Mouse (Mus musculus) inflammation-experienced regulatory T-cells, adult 6 months (primary cell): Measurements from ENCODE around the gene Defa23. TPM values are rescaled to one million over a fixed set of nuclear protein-coding genes. Genes with fewer than 3 reads are reported as not detected.
"Not testable (repeated sequence)": the region's sequence is repeated elsewhere in the genome, so short reads cannot be mapped to it uniquely, and the experiment has no call there.

ENCODE experiments used
- ATAC-seq: one replicate; pipeline ENCODE4 v1.8.0; 2017
- polyA plus RNA-seq, 3 experiments: library from polyadenylated mRNA; unstranded; fragments of 100-300 nt; shearing (Covaris generic); gene quantifications; one replicate each; pipeline ENCODE4 v1.2.1; 2017

Gene Defa23
- polyA plus RNA-seq: not detected

DNA sequence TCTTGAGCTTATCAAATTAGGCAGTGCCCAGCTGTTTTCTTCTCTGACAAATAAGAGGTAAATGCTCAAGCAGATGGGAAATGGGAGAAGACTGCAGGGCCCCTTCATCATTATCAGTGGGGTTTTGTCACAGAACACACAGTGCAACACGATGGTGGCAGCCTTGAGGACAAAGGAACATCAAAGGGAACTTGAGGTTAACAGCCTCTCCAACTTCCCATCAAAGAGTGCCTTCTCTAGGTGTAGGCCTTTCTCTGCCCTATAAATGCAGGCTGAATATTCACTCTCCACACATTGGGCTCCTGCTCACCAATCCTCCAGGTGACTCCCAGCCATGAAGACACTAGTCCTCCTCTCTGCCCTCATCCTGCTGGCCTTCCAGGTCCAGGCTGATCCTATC, at the start of gene Defa23:
Gene Defa23, plus strand, starts transcription at position 301 of the 400 bp plus-strand sequence.
- ATAC-seq: not testable (repeated sequence)

DNA sequence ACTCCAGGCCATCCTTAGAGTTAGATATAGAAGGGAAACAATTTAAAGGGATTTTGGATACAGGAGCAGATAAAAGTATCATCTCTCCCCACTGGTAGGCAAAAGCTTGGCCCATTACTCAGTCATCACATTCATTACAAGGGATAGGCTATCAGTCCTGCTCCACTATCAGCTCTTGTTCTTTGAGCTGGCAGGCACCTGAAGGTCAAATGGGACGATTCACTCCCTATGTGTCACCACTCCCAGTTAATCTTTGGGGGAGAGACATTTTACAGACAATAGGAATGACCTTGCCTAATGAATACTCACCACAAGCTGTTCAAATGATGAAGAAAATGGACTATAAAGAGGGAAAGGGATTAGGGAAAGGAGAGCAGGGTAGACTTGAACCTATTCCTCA, 48.0 kb upstream of the Defa23 start:
- no peak for ATAC-seq

DNA sequence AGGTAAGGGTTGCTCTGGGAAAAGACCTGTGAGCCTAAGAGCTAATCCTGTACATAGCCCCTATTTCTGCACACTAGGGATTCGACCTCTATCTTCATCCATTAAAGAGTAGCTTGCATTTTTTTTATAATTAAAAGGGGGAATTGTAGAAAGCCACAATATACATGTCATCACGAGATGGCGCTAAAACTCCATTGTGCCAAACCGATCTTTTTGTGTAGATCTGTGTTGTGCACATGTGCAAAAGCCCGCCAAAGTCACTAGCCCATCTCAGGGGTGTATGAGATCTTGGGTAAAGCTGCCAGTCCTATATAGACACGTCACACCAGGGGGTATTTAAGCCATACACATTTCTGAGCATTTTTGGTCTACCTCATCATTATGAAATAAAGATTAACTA, 46.3 kb upstream of the Defa23 start:
- not testable (repeated sequence) for ATAC-seq

DNA sequence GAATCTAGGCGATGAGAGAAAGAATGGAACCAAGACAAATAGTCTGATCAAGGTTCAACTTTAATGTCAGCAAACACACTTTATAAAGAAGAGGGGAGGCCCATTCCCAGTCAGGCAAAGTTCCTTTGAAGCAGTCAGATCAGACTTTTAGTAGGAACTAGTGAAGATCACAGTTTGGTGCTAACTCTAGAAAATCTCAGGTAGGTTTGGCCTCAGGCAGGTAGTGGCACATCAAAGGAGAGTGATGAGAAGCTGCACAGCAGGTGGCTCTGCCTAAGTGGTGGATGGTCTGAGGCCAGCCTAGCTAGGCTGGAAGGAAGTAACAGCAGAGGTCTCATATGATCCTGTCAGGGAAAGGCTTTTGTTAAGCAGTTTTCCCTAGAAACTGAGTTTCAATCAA, 44.3 kb upstream of the Defa23 start:
- not testable (repeated sequence) for ATAC-seq

DNA sequence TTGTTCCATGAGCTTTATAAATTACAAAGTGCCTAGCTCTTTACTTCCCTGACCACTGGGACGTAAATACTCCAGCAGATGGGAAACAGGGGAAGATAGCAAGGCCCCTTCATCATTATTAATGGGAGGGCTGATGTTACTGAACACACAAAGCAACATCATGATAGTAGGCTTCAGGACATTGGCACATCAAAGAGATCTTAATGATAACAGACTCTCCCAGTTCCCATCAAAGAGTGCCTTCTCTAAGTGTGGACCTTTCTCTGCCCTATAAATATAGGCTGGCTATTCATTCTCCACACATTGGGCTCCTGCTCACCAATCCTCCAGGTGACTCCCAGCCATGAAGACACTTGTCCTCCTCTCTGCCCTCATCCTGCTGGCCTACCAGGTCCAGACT, 29.6 kb upstream of the Defa23 start, which contains the start of gene Defa21:
Gene Defa21, plus strand, starts transcription at position 301 of the 400 bp plus-strand sequence.
- ATAC-seq: not testable (repeated sequence)

DNA sequence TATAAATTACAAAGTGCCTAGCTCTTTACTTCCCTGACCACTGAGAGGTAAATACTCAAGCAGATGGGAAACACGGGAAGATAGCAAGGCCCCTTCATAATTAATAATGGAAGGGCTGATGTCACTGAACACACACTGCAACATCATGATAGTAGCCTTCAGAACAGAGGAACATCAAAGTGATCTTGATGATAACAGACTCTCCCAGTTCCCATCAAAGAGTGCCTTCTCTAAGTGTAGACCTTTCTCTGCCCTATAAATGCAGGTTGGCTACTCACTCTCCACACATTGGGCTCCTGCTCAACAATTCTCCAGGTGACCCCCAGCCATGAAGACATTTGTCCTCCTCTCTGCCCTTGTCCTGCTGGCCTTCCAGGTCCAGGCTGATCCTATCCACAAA, 9.9 kb downstream of the Defa23 start, which contains the start of gene Defa35:
Gene Defa35, plus strand, starts transcription at position 301 of the 400 bp plus-strand sequence.
- not testable (repeated sequence) for ATAC-seq

DNA sequence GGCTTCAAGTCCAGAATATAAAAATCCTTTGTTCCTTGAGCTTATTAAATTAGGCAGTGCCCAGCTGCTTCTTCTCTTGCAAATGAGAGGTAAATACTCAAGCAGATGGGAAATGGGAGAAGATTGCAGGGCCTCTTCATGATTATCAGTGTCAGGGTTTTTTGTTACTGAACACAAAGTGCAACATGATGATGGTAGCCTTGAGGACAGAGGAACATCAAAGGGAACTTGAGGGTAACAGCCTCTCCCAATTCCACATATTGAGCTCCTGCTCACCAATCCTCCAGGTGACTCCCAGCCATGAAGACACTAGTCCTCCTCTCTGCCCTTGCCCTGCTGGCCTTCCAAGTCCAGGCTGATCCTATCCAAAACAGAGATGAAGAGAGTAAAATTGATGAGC, 29.3 kb downstream of the Defa23 start, which contains the start of gene Defa25:
Gene Defa25, plus strand, starts transcription at position 301 of the 400 bp plus-strand sequence.
- not testable (repeated sequence) for ATAC-seq

DNA sequence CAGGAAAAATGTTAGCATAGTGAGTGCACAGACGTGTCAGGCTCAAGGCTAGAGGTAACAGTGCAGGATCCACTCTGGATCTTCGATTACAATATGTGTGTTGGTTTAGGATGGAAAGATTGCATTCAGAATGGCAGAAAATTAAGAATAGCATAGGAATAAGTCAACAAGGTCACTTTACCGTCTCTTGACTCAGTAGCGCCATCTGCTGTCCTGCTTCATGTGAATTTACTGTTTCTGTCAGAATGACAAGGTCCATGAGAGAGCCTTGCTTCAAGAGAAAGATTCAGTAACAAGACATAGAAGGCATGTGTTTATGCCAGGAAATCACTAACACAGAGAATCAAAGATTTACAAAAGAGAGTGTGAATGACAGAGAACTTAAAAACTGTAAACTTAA, 38.3 kb downstream of the Defa23 start:
- ATAC-seq: no peak

DNA sequence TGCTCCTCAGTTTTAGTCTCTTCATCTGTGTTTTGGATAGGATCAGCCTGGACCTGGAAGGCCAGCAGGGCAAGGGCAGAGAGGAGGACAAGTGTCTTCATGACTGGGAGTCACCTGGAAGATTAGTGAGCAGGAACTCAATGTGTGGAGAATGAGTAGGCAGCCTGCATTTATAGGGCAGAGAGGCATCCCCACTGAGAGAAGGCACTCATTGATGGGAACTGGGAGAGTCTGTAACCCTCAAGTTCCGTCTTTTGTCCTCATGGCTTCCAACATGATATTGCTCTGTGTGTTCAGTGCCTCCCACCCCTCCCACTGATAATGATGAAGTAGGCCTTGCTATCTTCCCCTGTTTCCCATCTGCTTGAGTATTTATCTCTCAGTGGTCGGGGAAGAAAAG, 41.1 kb downstream of the Defa23 start, which contains the start of gene Gm14851:
Gene Gm14851, minus strand, starts transcription at position 101 of the 400 bp plus-strand sequence.
- not testable (repeated sequence) for ATAC-seq

Other genes with a start within 250 kb of the Defa23 start
- gene Defb33, start 162.4 kb upstream of the Defa23 start, polyA plus RNA-seq: not detected
- not detected for gene Gm15056, start 152.4 kb upstream of the Defa23 start, polyA plus RNA-seq
- gene Gm6040, start 133.0 kb upstream of the Defa23 start, polyA plus RNA-seq: not detected
- not detected for gene AY761185, start 110.3 kb upstream of the Defa23 start, polyA plus RNA-seq
- not detected for gene Defa21, start 29.5 kb upstream of the Defa23 start, polyA plus RNA-seq
- gene Defa35, start 10.0 kb downstream of the Defa23 start, polyA plus RNA-seq: not detected
- gene Defa25, start 29.4 kb downstream of the Defa23 start, polyA plus RNA-seq: not detected
- gene Gm14851, start 41.0 kb downstream of the Defa23 start, polyA plus RNA-seq: not detected
- gene Defa30, start 79.6 kb downstream of the Defa23 start, polyA plus RNA-seq: not detected
- gene Defa22, start 107.2 kb downstream of the Defa23 start, polyA plus RNA-seq: not detected
- gene Defa31, start 136.6 kb downstream of the Defa23 start, polyA plus RNA-seq: not detected
- gene Gm15293, start 146.5 kb downstream of the Defa23 start, polyA plus RNA-seq: not detected
- not detected for gene Gm15292, start 194.7 kb downstream of the Defa23 start, polyA plus RNA-seq